Mouse (Mus musculus) liver, embryonic 16.5 days (tissue): ENCODE data around the gene Epc2. TPM values are rescaled to one million over a fixed set of nuclear protein-coding genes. Genes with fewer than 3 reads are reported as not detected.

Experiments
- ATAC-seq: fragments of 200-750 bp; cut with Nextera tagmentation; 2 replicates; pipeline ENCODE4 v1.8.0; 2017; ENCODE audit warnings: low read depth, mild to moderate bottlenecking, moderate number of reproducible peaks, moderate library complexity
- H3K27ac ChIP-seq: fragments of 300-500 bp; sonication (generic); 2 replicates; pipeline ENCODE4 v1.5.1; 2014; ENCODE audit warnings: mild to moderate bottlenecking, low read length
- H3K27me3 ChIP-seq: fragments of 300-500 bp; sonication (generic); 2 replicates; pipeline ENCODE4 v1.6.1; 2014; ENCODE audit warnings: low read depth, low read length, mixed read lengths; ENCODE audit not compliant: control insufficient read depth, insufficient read depth
- H3K36me3 ChIP-seq: fragments of 300-500 bp; sonication (generic); 2 replicates; pipeline ENCODE4 v1.6.1; 2014; ENCODE audit warnings: mild to moderate bottlenecking; ENCODE audit not compliant: control insufficient read depth, insufficient read depth
- H3K4me1 ChIP-seq: fragments of 300-500 bp; sonication (generic); 2 replicates; pipeline ENCODE4 v1.6.1; 2014; ENCODE audit warnings: low read depth, low read length, mixed read lengths; ENCODE audit not compliant: control insufficient read depth
- H3K4me2 ChIP-seq: fragments of 300-500 bp; sonication (generic); 2 replicates; pipeline ENCODE4 v1.6.1; 2014; ENCODE audit warnings: low read depth, low read length, mixed read lengths
- H3K4me3 ChIP-seq: fragments of 300-500 bp; sonication (generic); 2 replicates; pipeline ENCODE4 v1.5.1; 2014; ENCODE audit warnings: low read depth, mild to moderate bottlenecking, low read length
- H3K9ac ChIP-seq: fragments of 300-500 bp; sonication (generic); 2 replicates; pipeline ENCODE4 v1.6.1; 2014; ENCODE audit warnings: low read depth, low read length
- H3K9me3 ChIP-seq: fragments of 300-500 bp; sonication (generic); replicated peaks from 2 replicates; pipeline ENCODE4 v1.6.1; 2016; ENCODE audit warnings: low read length; ENCODE audit not compliant: control insufficient read depth
- WGBS: fragments of 180-500 bp; shearing (Covaris S2); extraction: QIAGEN DNeasy Blood & Tissue Kit; methylation state at CpG from one replicate; pipeline ENCODE4 v1.1.7; 2014; ENCODE audit not compliant: insufficient replicate concordance; 5-methylcytosine and 5-hydroxymethylcytosine counted together
- polyA plus RNA-seq: library from polyadenylated mRNA; unstranded; fragments of >200 nt; fragmentation: Nextera tagmentation; extraction: Ambion mirVana; gene quantifications from 2 replicates; pipeline ENCODE4 v1.2.1, GENCODE M21; 2015

Gene Epc2
- polyA plus RNA-seq, 1 experiment from 2014 or later, result 1.8 TPM

GRCm38 (mm10) chr2:49538056-49538455 lies 86.8 kb downstream of the Epc2 start:
- H3K9ac ChIP-seq, result no peak overlapping the region
- H3K4me2 ChIP-seq, result no peak overlapping the region
- H3K36me3 ChIP-seq, result no peaks in the 10 kb centered on the region; the same call in 1 of the 2 replicates
- H3K4me1 ChIP-seq, result no peaks in the 10 kb centered on the region
- ATAC-seq, result no peak
- 63% methylated on average over 2 of the region's 2 CpGs for WGBS
- H3K9me3 ChIP-seq, result no peaks in the 10 kb centered on the region
- no peak overlapping the region for H3K4me3 ChIP-seq
- no peak overlapping the region for H3K27ac ChIP-seq
- H3K27me3 ChIP-seq, result no peaks in the 10 kb centered on the region

DNA sequence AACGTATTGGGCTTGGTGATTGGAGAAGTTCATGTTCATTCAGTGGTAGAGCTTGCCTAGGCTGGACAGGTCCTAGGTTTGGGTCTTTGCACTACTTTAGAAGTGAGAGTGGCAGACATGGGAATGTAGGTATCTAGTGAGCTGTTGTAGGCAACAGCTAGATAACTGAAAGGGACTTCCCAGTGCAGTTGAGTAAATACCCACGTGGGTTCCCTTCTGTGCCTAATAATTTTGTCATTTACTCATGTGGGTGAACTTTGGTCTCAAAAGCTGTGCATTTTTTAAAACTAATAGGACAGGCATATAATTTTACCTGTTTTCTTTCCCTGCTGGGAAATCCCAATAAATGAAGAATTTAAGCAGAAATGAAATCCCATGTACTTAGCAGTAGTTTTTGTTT lies 88.5 kb downstream of the Epc2 start:
- no peaks in the 10 kb centered on the region for H3K9me3 ChIP-seq
- no peak overlapping the region for H3K4me3 ChIP-seq
- H3K27ac ChIP-seq, result no peak overlapping the region
- no peak overlapping the region for H3K9ac ChIP-seq
- no peak overlapping the region for H3K4me2 ChIP-seq
- no peaks in the 10 kb centered on the region; the same call in 1 of the 2 replicates for H3K36me3 ChIP-seq
- ATAC-seq, result no peak
- no peaks in the 10 kb centered on the region for H3K4me1 ChIP-seq
- 76% methylated on average over 2 of the region's 2 CpGs for WGBS
- no peaks in the 10 kb centered on the region for H3K27me3 ChIP-seq

- no peaks in the 10 kb centered on the region for H3K4me1 ChIP-seq
- no peak overlapping the region for H3K27ac ChIP-seq
- peaks cover 20% of the 10 kb centered on the region for H3K36me3 ChIP-seq
- no peak overlapping the region for H3K4me3 ChIP-seq
- no peak overlapping the region for H3K9ac ChIP-seq
- WGBS, result 74% methylated on average over 5 of the region's 5 CpGs
- ATAC-seq, result no peak
- no peaks in the 10 kb centered on the region for H3K9me3 ChIP-seq
- H3K27me3 ChIP-seq, result no peaks in the 10 kb centered on the region
- no peak overlapping the region for H3K4me2 ChIP-seq
Observed at GRCm38 (mm10) chr2:49547813-49548212, 96.5 kb downstream of the Epc2 start.

DNA sequence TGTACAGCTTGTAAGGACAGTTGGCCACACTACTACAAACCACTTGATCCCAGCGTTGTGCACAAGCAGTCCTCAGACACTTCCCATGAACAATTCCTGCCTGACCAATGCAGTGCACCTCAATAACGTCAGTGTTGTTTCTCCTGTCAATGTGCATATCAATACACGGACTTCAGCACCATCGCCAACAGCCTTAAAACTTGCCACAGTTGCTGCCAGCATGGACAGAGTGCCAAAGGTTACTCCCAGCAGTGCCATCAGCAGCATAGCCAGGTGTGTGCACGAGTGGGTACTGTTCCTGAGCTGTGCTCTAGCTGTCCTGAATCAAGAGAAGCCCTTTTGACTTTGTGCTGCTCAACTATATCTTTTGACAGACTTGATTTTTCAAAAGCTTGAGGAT lies 97.2 kb downstream of the Epc2 start:
- Histone ChIP-seq H3K4me1 (no peaks in the 10 kb centered on the region), H3K27me3 (no peaks in the 10 kb centered on the region), H3K4me2 (no peak overlapping the region), H3K4me3 (no peak overlapping the region), H3K9me3 (no peaks in the 10 kb centered on the region), H3K36me3 (peaks cover 20% of the 10 kb centered on the region), H3K27ac (no peak overlapping the region), H3K9ac (no peak overlapping the region)
- WGBS, result 80% methylated on average over 5 of the region's 5 CpGs
- ATAC-seq, result no peak

- Histone ChIP-seq H3K27ac (no peak overlapping the region), H3K9me3 (no peaks in the 10 kb centered on the region), H3K9ac (no peak overlapping the region), H3K4me1 (no peaks in the 10 kb centered on the region), H3K4me2 (no peak overlapping the region), H3K4me3 (no peak overlapping the region), H3K36me3 (peaks cover 10% of the 10 kb centered on the region), H3K27me3 (no peaks in the 10 kb centered on the region)
- ATAC-seq, result no peak
- WGBS, result 37% methylated on average over 2 of the region's 2 CpGs
Observed at GRCm38 (mm10) chr2:49553096-49553495, 101.8 kb downstream of the Epc2 start.

GRCm38 (mm10) chr2:49557339-49557738 lies 106.1 kb downstream of the Epc2 start:
- Histone ChIP-seq H3K4me2 (no peak overlapping the region), H3K27ac (no peak overlapping the region), H3K9me3 (no peaks in the 10 kb centered on the region), H3K4me1 (no peaks in the 10 kb centered on the region), H3K4me3 (no peak overlapping the region), H3K9ac (no peak overlapping the region), H3K27me3 (no peaks in the 10 kb centered on the region), H3K36me3 (no peaks in the 10 kb centered on the region)
- WGBS, result 75% methylated on average over 4 of the region's 4 CpGs
- no peak for ATAC-seq

DNA sequence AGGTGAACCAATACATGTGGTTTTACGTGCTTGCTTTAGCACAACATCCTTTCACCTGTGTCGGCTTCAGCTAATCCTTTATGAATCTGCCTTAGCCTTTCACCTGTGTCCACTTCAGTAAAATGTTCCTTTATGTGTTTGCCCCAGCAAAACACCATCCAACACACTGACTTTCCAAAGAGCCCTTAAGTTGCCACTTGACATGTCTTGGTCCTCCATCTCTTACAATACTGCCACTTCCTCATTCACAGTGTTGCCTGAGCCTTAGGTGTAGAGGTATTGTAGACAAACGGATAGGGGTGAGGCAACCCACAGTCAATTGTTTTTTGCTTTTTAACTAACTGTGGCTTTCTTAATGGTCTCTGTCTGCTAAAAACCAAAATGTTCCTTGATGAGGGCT lies 107.1 kb downstream of the Epc2 start:
- Histone ChIP-seq H3K9me3 (no peaks in the 10 kb centered on the region), H3K4me1 (no peaks in the 10 kb centered on the region), H3K4me2 (no peak overlapping the region), H3K9ac (no peak overlapping the region), H3K27me3 (no peaks in the 10 kb centered on the region), H3K27ac (no peak overlapping the region), H3K4me3 (no peak overlapping the region), H3K36me3 (no peaks in the 10 kb centered on the region)
- 71% methylated on average over 3 of the region's 3 CpGs for WGBS
- ATAC-seq, result no peak

- no peaks in the 10 kb centered on the region for H3K27me3 ChIP-seq
- WGBS, result 65% methylated on average over 10 of the region's 10 CpGs
Observed at GRCm38 (mm10) chr2:49562688-49563350, 111.5 kb downstream of the Epc2 start.

GRCm38 (mm10) chr2:49569862-49570777 lies 118.8 kb downstream of the Epc2 start:
- Histone ChIP-seq H3K36me3 (no peaks in the 10 kb centered on the region), H3K9me3 (no peaks in the 10 kb centered on the region), H3K4me2 (no peak overlapping the region), H3K4me1 (no peaks in the 10 kb centered on the region), H3K27ac (no peak overlapping the region), H3K9ac (no peak overlapping the region), H3K4me3 (no peak overlapping the region), H3K27me3 (no peaks in the 10 kb centered on the region)
- no peak for ATAC-seq
- WGBS, result 55% methylated on average over 16 of the region's 16 CpGs

More at GRCm38 (mm10) chr2:49562688-49563350, 111.5 kb downstream of the Epc2 start:
- H3K27ac ChIP-seq, result no peak overlapping the region
- H3K9ac ChIP-seq, result no peak overlapping the region
- ATAC-seq, result no peak
- H3K4me1 ChIP-seq, result no peaks in the 10 kb centered on the region
- no peaks in the 10 kb centered on the region for H3K36me3 ChIP-seq
- H3K4me3 ChIP-seq, result no peak overlapping the region
- H3K9me3 ChIP-seq, result no peaks in the 10 kb centered on the region
- no peak overlapping the region for H3K4me2 ChIP-seq
